Mouse (Mus musculus) hindbrain, embryonic 13.5 days (tissue): Measurements from ENCODE around the gene Astn2. TPM values are rescaled to one million over a fixed set of nuclear protein-coding genes. Genes with fewer than 3 reads are reported as not detected.
A peak's percentile ranks its signal among the peaks of the same experiment; 100 is the strongest.

Experiments
- ATAC-seq: fragments of 200-750 bp; cut with Nextera tagmentation; 2 replicates; pipeline ENCODE4 v1.8.0; 2017; ENCODE audit warnings: moderate TSS enrichment; ENCODE audit not compliant: low FRiP score
- H3K27ac ChIP-seq: fragments of 300-500 bp; sonication (generic); 2 replicates; pipeline ENCODE4 v1.5.1; 2015; ENCODE audit warnings: inconsistent platforms, mild to moderate bottlenecking, moderate library complexity
- H3K27me3 ChIP-seq: fragments of 300-500 bp; sonication (generic); 2 replicates; pipeline ENCODE4 v1.6.1; 2015; ENCODE audit warnings: mild to moderate bottlenecking, inconsistent platforms
- H3K36me3 ChIP-seq: fragments of 300-500 bp; sonication (generic); 2 replicates; pipeline ENCODE4 v1.6.1; 2015; ENCODE audit warnings: mild to moderate bottlenecking, inconsistent platforms
- H3K4me1 ChIP-seq: fragments of 300-500 bp; sonication (generic); replicated peaks from 2 replicates; pipeline ENCODE4 v1.6.1; 2015; ENCODE audit warnings: inconsistent platforms
- H3K4me2 ChIP-seq: fragments of 300-500 bp; sonication (generic); 2 replicates; pipeline ENCODE4 v1.6.1; 2015; ENCODE audit warnings: inconsistent platforms, mild to moderate bottlenecking, moderate library complexity
- H3K4me3 ChIP-seq: fragments of 300-500 bp; sonication (generic); 2 replicates; pipeline ENCODE4 v1.5.1; 2015; ENCODE audit warnings: mild to moderate bottlenecking, inconsistent platforms
- H3K9ac ChIP-seq: fragments of 300-500 bp; sonication (generic); 2 replicates; pipeline ENCODE4 v1.6.1; 2015; ENCODE audit warnings: mild to moderate bottlenecking, inconsistent platforms
- H3K9me3 ChIP-seq: fragments of 300-500 bp; sonication (generic); 2 replicates; pipeline ENCODE4 v1.6.1; 2016; ENCODE audit warnings: inconsistent platforms
- WGBS: fragments of 180-500 bp; shearing (Covaris S2); methylation state at CpG from one replicate; pipeline ENCODE4 v1.1.7; 2015; 5-methylcytosine and 5-hydroxymethylcytosine counted together
- polyA plus RNA-seq: library from polyadenylated mRNA; unstranded; fragments of >200 nt; fragmentation: Nextera tagmentation; extraction: Ambion mirVana; gene quantifications from 2 replicates; pipeline ENCODE4 v1.2.1, GENCODE M21; 2015

Gene Astn2
- polyA plus RNA-seq, 1 experiment from 2014 or later, result 2.9 TPM

GRCm38 (mm10) chr4:66232350-66232749 lies 172.1 kb downstream of the Astn2 start:
- Histone ChIP-seq H3K4me3 (no peak overlapping the region), H3K27ac (peak overlapping the region; percentile 58), H3K4me1 (peaks cover 22% of the 10 kb centered on the region), H3K36me3 (no peaks in the 10 kb centered on the region), H3K4me2 (no peak overlapping the region), H3K9me3 (no peaks in the 10 kb centered on the region), H3K9ac (no peak overlapping the region), H3K27me3 (no peaks in the 10 kb centered on the region)
- WGBS, result 59% methylated on average over 2 of the region's 2 CpGs
- peak; percentile 77 for ATAC-seq

GRCm38 (mm10) chr4:66230735-66231134 lies 173.7 kb downstream of the Astn2 start:
- Histone ChIP-seq H3K9me3 (no peaks in the 10 kb centered on the region), H3K4me1 (peaks cover 22% of the 10 kb centered on the region), H3K27me3 (no peaks in the 10 kb centered on the region), H3K9ac (no peak overlapping the region), H3K36me3 (no peaks in the 10 kb centered on the region), H3K4me3 (no peak overlapping the region), H3K4me2 (no peak overlapping the region), H3K27ac (peak overlapping the region; percentile 58; the same call in 1 of the 2 replicates)
- 93% methylated on average over 4 of the region's 4 CpGs for WGBS
- ATAC-seq, result no peak

GRCm38 (mm10) chr4:66222602-66223317 lies 181.7 kb downstream of the Astn2 start:
- H3K4me3 ChIP-seq, result no peak overlapping the region
- H3K9me3 ChIP-seq, result no peaks in the 10 kb centered on the region
- no peaks in the 10 kb centered on the region for H3K36me3 ChIP-seq
- H3K27me3 ChIP-seq, result no peaks in the 10 kb centered on the region
- 93% methylated on average over 9 of the region's 9 CpGs for WGBS
- no peak for ATAC-seq
- no peak overlapping the region for H3K9ac ChIP-seq
- no peak overlapping the region for H3K4me2 ChIP-seq
- H3K4me1 ChIP-seq, result no peaks in the 10 kb centered on the region
- H3K27ac ChIP-seq, result no peak overlapping the region

- H3K27ac ChIP-seq, result peak overlapping the region; percentile 71
- no peak overlapping the region; the same call in 1 of the 2 replicates for H3K9ac ChIP-seq
- H3K9me3 ChIP-seq, result no peaks in the 10 kb centered on the region
- H3K4me2 ChIP-seq, result no peak overlapping the region
- H3K4me3 ChIP-seq, result no peak overlapping the region
- no peaks in the 10 kb centered on the region for H3K36me3 ChIP-seq
- 0 out of 2 replicates have a peak, but pooled peaks have one; percentile 17 for ATAC-seq
- H3K27me3 ChIP-seq, result no peaks in the 10 kb centered on the region
- 37% methylated on average over 9 of the region's 9 CpGs for WGBS
- peaks cover 6% of the 10 kb centered on the region for H3K4me1 ChIP-seq
Observed at GRCm38 (mm10) chr4:66215170-66215618, 189.2 kb downstream of the Astn2 start.

- WGBS, result 89% methylated on average over 8 of the region's 8 CpGs
- Histone ChIP-seq H3K4me1 (no peaks in the 10 kb centered on the region), H3K27me3 (no peaks in the 10 kb centered on the region), H3K36me3 (no peaks in the 10 kb centered on the region), H3K4me3 (no peak overlapping the region), H3K9me3 (no peaks in the 10 kb centered on the region), H3K4me2 (no peak overlapping the region), H3K9ac (no peak overlapping the region), H3K27ac (no peak overlapping the region)
- no peak for ATAC-seq
Observed at GRCm38 (mm10) chr4:66189636-66190035, 214.8 kb downstream of the Astn2 start.

GRCm38 (mm10) chr4:66175887-66176533 lies 228.4 kb downstream of the Astn2 start:
- 52% methylated on average over 14 of the region's 14 CpGs for WGBS
- Histone ChIP-seq H3K4me3 (no peak overlapping the region), H3K27ac (peak overlapping the region; percentile 48; the same call in 1 of the 2 replicates), H3K4me2 (no peak overlapping the region), H3K27me3 (no peaks in the 10 kb centered on the region), H3K9me3 (no peaks in the 10 kb centered on the region), H3K9ac (no peak overlapping the region), H3K36me3 (no peaks in the 10 kb centered on the region), H3K4me1 (peaks cover 19% of the 10 kb centered on the region)
- peak; percentile 81; the same call in 1 of the 2 replicates for ATAC-seq

- no peak overlapping the region for H3K4me3 ChIP-seq
- H3K9ac ChIP-seq, result no peak overlapping the region
- no peak for ATAC-seq
- no peaks in the 10 kb centered on the region for H3K36me3 ChIP-seq
- WGBS, result 43% methylated on average over 5 of the region's 5 CpGs
- H3K9me3 ChIP-seq, result no peaks in the 10 kb centered on the region
- no peak overlapping the region for H3K4me2 ChIP-seq
- H3K27ac ChIP-seq, result no peak overlapping the region
- H3K4me1 ChIP-seq, result peaks cover 32% of the 10 kb centered on the region
- H3K27me3 ChIP-seq, result no peaks in the 10 kb centered on the region
Observed at GRCm38 (mm10) chr4:66171583-66171982, 232.8 kb downstream of the Astn2 start.

GRCm38 (mm10) chr4:66170787-66171186 lies 233.6 kb downstream of the Astn2 start:
- no peak for ATAC-seq
- no peak overlapping the region for H3K9ac ChIP-seq
- H3K4me1 ChIP-seq, result peaks cover 24% of the 10 kb centered on the region
- H3K36me3 ChIP-seq, result no peaks in the 10 kb centered on the region
- H3K27ac ChIP-seq, result no peak overlapping the region
- no peaks in the 10 kb centered on the region for H3K9me3 ChIP-seq
- H3K27me3 ChIP-seq, result no peaks in the 10 kb centered on the region
- 92% methylated on average over 3 of the region's 3 CpGs for WGBS
- H3K4me2 ChIP-seq, result no peak overlapping the region
- no peak overlapping the region for H3K4me3 ChIP-seq

- 35% methylated on average over 2 of the region's 2 CpGs for WGBS
- no peaks in the 10 kb centered on the region for H3K27me3 ChIP-seq
- no peak overlapping the region for H3K4me3 ChIP-seq
- H3K4me1 ChIP-seq, result peaks cover 22% of the 10 kb centered on the region
- no peak overlapping the region for H3K4me2 ChIP-seq
- no peaks in the 10 kb centered on the region for H3K36me3 ChIP-seq
- no peaks in the 10 kb centered on the region for H3K9me3 ChIP-seq
- H3K27ac ChIP-seq, result peak overlapping the region; percentile 63
- ATAC-seq, result peak; percentile 47; the same call in 1 of the 2 replicates
- H3K9ac ChIP-seq, result no peak overlapping the region
Observed at GRCm38 (mm10) chr4:66169485-66169884, 234.9 kb downstream of the Astn2 start.

- H3K9me3 ChIP-seq, result no peaks in the 10 kb centered on the region
- H3K4me2 ChIP-seq, result no peak overlapping the region
- H3K27ac ChIP-seq, result no peak overlapping the region
- H3K9ac ChIP-seq, result no peak overlapping the region
- no peaks in the 10 kb centered on the region for H3K4me1 ChIP-seq
- no peak overlapping the region for H3K4me3 ChIP-seq
- no peaks in the 10 kb centered on the region for H3K36me3 ChIP-seq
- WGBS, result 81% methylated on average over 3 of the region's 3 CpGs
- no peak for ATAC-seq
- H3K27me3 ChIP-seq, result no peaks in the 10 kb centered on the region
Observed at GRCm38 (mm10) chr4:66158714-66159113, 245.7 kb downstream of the Astn2 start.

GRCm38 (mm10) chr4:66157439-66158113 lies 246.8 kb downstream of the Astn2 start:
- Histone ChIP-seq H3K27me3 (no peaks in the 10 kb centered on the region), H3K4me1 (no peaks in the 10 kb centered on the region), H3K4me3 (no peak overlapping the region), H3K36me3 (no peaks in the 10 kb centered on the region), H3K4me2 (no peak overlapping the region), H3K27ac (no peak overlapping the region), H3K9ac (no peak overlapping the region), H3K9me3 (no peaks in the 10 kb centered on the region)
- ATAC-seq, result no peak
- 64% methylated on average over 3 of the region's 3 CpGs for WGBS

- no peak overlapping the region for H3K9ac ChIP-seq
- WGBS, result 82% methylated on average over 5 of the region's 5 CpGs
- no peaks in the 10 kb centered on the region for H3K27me3 ChIP-seq
- no peaks in the 10 kb centered on the region for H3K9me3 ChIP-seq
- no peak for ATAC-seq
- H3K4me2 ChIP-seq, result no peak overlapping the region
- H3K36me3 ChIP-seq, result no peaks in the 10 kb centered on the region
- no peaks in the 10 kb centered on the region for H3K4me1 ChIP-seq
- no peak overlapping the region for H3K4me3 ChIP-seq
- H3K27ac ChIP-seq, result no peak overlapping the region
Observed at GRCm38 (mm10) chr4:66146546-66146945, 257.9 kb downstream of the Astn2 start.
